Comparison of ENCODE assay signal across 8 mouse cellular contexts in genomic region chr14:45529411-45530363, GRCm38 (mm10). TPM values are rescaled to one million over a fixed set of nuclear protein-coding genes. Genes with fewer than 3 reads are reported as not detected.
DNase-seq lines count a peak whose midpoint lies in the region; ATAC-seq lines count a peak whose summit lies in the region.

Gene Fermt2, minus strand, starts transcription at chr14:45530118.

- H3K36me3 ChIP-seq in lung, embryonic 15.5 days: no peaks in the 10 kb centered on the region

- H3K9ac ChIP-seq in lung, embryonic 15.5 days: peak within 1 kb of the TSS; percentile 86

- peaks cover 35% of the 10 kb centered on the region for H3K4me1 ChIP-seq in lung, embryonic 15.5 days

- no peaks in the 10 kb centered on the region for H3K9me3 ChIP-seq in lung, embryonic 15.5 days

- H3K4me3 ChIP-seq in lung, embryonic 15.5 days: peak within 1 kb of the TSS; percentile 84

- WGBS in lung, embryonic 15.5 days: under 1% methylated on average over 82 of the region's 126 CpGs

- peak; percentile 94 for DNase-seq in NIH3T3 (ENCODE audit: low read depth)
- peak; percentile 82 for DNase-seq in cerebellum, adult 9-10 months
- DNase-seq in frontal cortex, adult 2 months (ENCODE audit: extremely low spot score in 1 of 2, low spot score in 1 of 2): peak in 1 of 2 experiments; percentile 78
- DNase-seq in heart, postnatal 4 days: peak; percentile 95
- DNase-seq in layer of hippocampus, adult 9-11 months: peak; percentile 83
- DNase-seq in retina, postnatal 1 day: peak; percentile 94

- H3K27me3 ChIP-seq in lung, embryonic 15.5 days: no peaks in the 10 kb centered on the region

- ATAC-seq in lung, embryonic 15.5 days (ENCODE audit: borderline replicate concordance, extremely low read depth, low FRiP score, low TSS enrichment): peak; percentile 94
- ATAC-seq in erythroid progenitor cell, adult 5-6 weeks (replicated peaks; ENCODE audit: low FRiP score, poor library complexity, severe bottlenecking): no peak

- peak within 1 kb of the TSS; percentile 86 for H3K4me2 ChIP-seq in lung, embryonic 15.5 days

- peak within 1 kb of the TSS; percentile 99 for H3K27ac ChIP-seq in lung, embryonic 15.5 days

RNA-seq across cellular contexts. Expression of gene Fermt2, which starts in this region (rescaled TPM):
- polyA plus RNA-seq in frontal cortex, adult 2 months (2012; rRNA removed): 83.2 and 91.3 TPM in 2 replicates
- total RNA-seq in heart, postnatal 4 days (2021): 100 to 1,000 TPM; 311 to 341 TPM
- polyA plus RNA-seq in lung, embryonic 15.5 days (2015; fragmentation: Nextera tagmentation; extraction: Ambion mirVana): 239 and 248 TPM in 2 replicates
- total RNA-seq in erythroid progenitor cell, adult 5-6 weeks (2015; ENCODE audit: low replicate concordance): not detected in 2 replicates
- 0.51 and 0.91 TPM in 2 replicates for total RNA-seq in erythroid progenitor cell, adult 5-6 weeks (2017; ENCODE audit: low replicate concordance)

Comparison
In these comparisons a context has a peak if more than half of its experiments do, and no peak if none do; other contexts are left out.
1. RNA of gene Fermt2 (total RNA-seq): 311 to 341 TPM in heart, postnatal 4 days; 0.51 to 0.91 TPM in erythroid progenitor cell, adult 5-6 weeks; every median in the first group is over 100 times any median in the second.